In genomic region chr10:70504871-70505270, GRCm38 (mm10) we compare ENCODE assay signal across 22 mouse cellular contexts.
A peak's percentile ranks its signal among the peaks of the same experiment; 100 is the strongest.
DNase-seq lines count a peak whose midpoint lies in the region; ATAC-seq lines count a peak whose summit lies in the region.
"Had no signal": no experiment of that assay in that cellular context is flagged by ENCODE, and none has a peak within 500 bp of the region (broad histone marks: within the 10 kb centered on the region; RNA-seq: fewer than 3 reads in every experiment).

No protein-coding gene starts in this region.

- H3K36me3 ChIP-seq in hindbrain, embryonic 13.5 days: peaks cover 8% of the 10 kb centered on the region
- peaks cover 4% of the 10 kb centered on the region; the same call in 1 of the 2 replicates for H3K36me3 ChIP-seq in hindbrain, embryonic 14.5 days (replicated peaks; ENCODE audit: control insufficient read depth, insufficient read depth)
- H3K36me3 ChIP-seq in midbrain, embryonic 11.5 days (ENCODE audit: control insufficient read depth, insufficient read depth, low read length): no peaks in the 10 kb centered on the region
- peaks cover 9% of the 10 kb centered on the region for H3K36me3 ChIP-seq in midbrain, embryonic 13.5 days
- H3K36me3 ChIP-seq: embryonic facial prominence, embryonic 13.5 days; embryonic facial prominence, embryonic 15.5 days; forebrain, embryonic 10.5 days had no signal

- H3K27ac ChIP-seq in hindbrain, embryonic 13.5 days: peak overlapping the region; percentile 36; the same call in 1 of the 2 replicates
- H3K27ac ChIP-seq in hindbrain, embryonic 14.5 days: no peak overlapping the region
- H3K27ac ChIP-seq in midbrain, embryonic 11.5 days (ENCODE audit: low read depth, low read length): no peak overlapping the region
- H3K27ac ChIP-seq in midbrain, embryonic 13.5 days: no peak overlapping the region
- H3K27ac ChIP-seq: embryonic facial prominence, embryonic 13.5 days; embryonic facial prominence, embryonic 15.5 days; forebrain, embryonic 10.5 days; forebrain, embryonic 12.5 days had no signal

- peaks cover 25% of the 10 kb centered on the region for H3K4me1 ChIP-seq in hindbrain, embryonic 13.5 days (replicated peaks)
- 0 out of 2 replicates have a peak, but pooled peaks cover 5% of the 10 kb centered on the region for H3K4me1 ChIP-seq in hindbrain, embryonic 14.5 days (replicated peaks; ENCODE audit: control insufficient read depth, insufficient read depth, low read length)
- H3K4me1 ChIP-seq in midbrain, embryonic 11.5 days (ENCODE audit: control insufficient read depth, insufficient read depth, low read length): no peaks in the 10 kb centered on the region
- peaks cover 16% of the 10 kb centered on the region for H3K4me1 ChIP-seq in midbrain, embryonic 13.5 days (replicated peaks)
- H3K4me1 ChIP-seq: embryonic facial prominence, embryonic 15.5 days had no signal

- no peak overlapping the region for H3K9ac ChIP-seq in hindbrain, embryonic 13.5 days
- no peak overlapping the region for H3K9ac ChIP-seq in hindbrain, embryonic 14.5 days
- H3K9ac ChIP-seq in midbrain, embryonic 11.5 days (ENCODE audit: low read length): no peak overlapping the region
- no peak overlapping the region for H3K9ac ChIP-seq in midbrain, embryonic 13.5 days (replicated peaks)
- H3K9ac ChIP-seq: embryonic facial prominence, embryonic 13.5 days; embryonic facial prominence, embryonic 15.5 days; forebrain, embryonic 12.5 days had no signal

- no peak for DNase-seq in hindbrain, embryonic 14.5 days (ENCODE audit: low spot score)
- peak; percentile 21 for DNase-seq in midbrain, embryonic 11.5 days (ENCODE audit: low spot score, missing footprints)
- peak; percentile 28 for DNase-seq in testis, postnatal 10 days (ENCODE audit: low spot score)
- no peak for DNase-seq in testis, postnatal 14 days (ENCODE audit: low spot score)
- DNase-seq: adrenal gland, adult 2 months; adrenal gland, postnatal 10 days; adrenal gland, postnatal 25 days; cerebellum, adult 11 months; cerebellum, adult 18-20 months; cerebellum, adult 8-10 months; cerebellum, adult 9-11 months; cerebellum, postnatal 14 days; cerebellum, postnatal 36 days; embryo, embryonic 11 days had no signal

- WGBS in hindbrain, embryonic 13.5 days: 94% methylated on average over 15 of the region's 15 CpGs
- WGBS in hindbrain, embryonic 14.5 days: 92% methylated on average over 15 of the region's 15 CpGs
- WGBS in midbrain, embryonic 11.5 days: 92% methylated on average over 15 of the region's 15 CpGs
- WGBS in midbrain, embryonic 13.5 days: 88% methylated on average over 15 of the region's 15 CpGs

- H3K4me2 ChIP-seq in hindbrain, embryonic 13.5 days: no peak overlapping the region
- H3K4me2 ChIP-seq in hindbrain, embryonic 14.5 days (replicated peaks): no peak overlapping the region
- no peak overlapping the region for H3K4me2 ChIP-seq in midbrain, embryonic 11.5 days
- H3K4me2 ChIP-seq in midbrain, embryonic 13.5 days (replicated peaks): no peak overlapping the region
- H3K4me2 ChIP-seq: embryonic facial prominence, embryonic 13.5 days; embryonic facial prominence, embryonic 15.5 days; forebrain, embryonic 12.5 days had no signal

- H3K27me3 ChIP-seq in hindbrain, embryonic 13.5 days: no peaks in the 10 kb centered on the region
- no peaks in the 10 kb centered on the region for H3K27me3 ChIP-seq in hindbrain, embryonic 14.5 days (ENCODE audit: control insufficient read depth, insufficient read depth, low read length)
- H3K27me3 ChIP-seq in midbrain, embryonic 11.5 days (ENCODE audit: control insufficient read depth, insufficient read depth, low read length): no peaks in the 10 kb centered on the region
- H3K27me3 ChIP-seq in midbrain, embryonic 13.5 days: no peaks in the 10 kb centered on the region
- H3K27me3 ChIP-seq: embryonic facial prominence, embryonic 13.5 days; embryonic facial prominence, embryonic 15.5 days; forebrain, embryonic 12.5 days had no signal

- ATAC-seq in hindbrain, embryonic 13.5 days (ENCODE audit: low FRiP score): no peak
- ATAC-seq in hindbrain, embryonic 14.5 days (ENCODE audit: low FRiP score): no peak
- no peak for ATAC-seq in midbrain, embryonic 11.5 days (ENCODE audit: low FRiP score)
- no peak for ATAC-seq in midbrain, embryonic 13.5 days
- ATAC-seq: forebrain, embryonic 14.5 days had no signal

- no peak overlapping the region for H3K4me3 ChIP-seq in hindbrain, embryonic 13.5 days
- H3K4me3 ChIP-seq in hindbrain, embryonic 14.5 days (replicated peaks; ENCODE audit: low read length): no peak overlapping the region
- H3K4me3 ChIP-seq in midbrain, embryonic 11.5 days (ENCODE audit: low read depth, low read length): no peak overlapping the region
- H3K4me3 ChIP-seq in midbrain, embryonic 13.5 days (replicated peaks): no peak overlapping the region
- H3K4me3 ChIP-seq: embryonic facial prominence, embryonic 13.5 days; embryonic facial prominence, embryonic 15.5 days; erythroblast, embryonic 14.5 days; forebrain, embryonic 10.5 days; forebrain, embryonic 12.5 days had no signal

- H3K9me3 ChIP-seq in hindbrain, embryonic 13.5 days: 0 out of 2 replicates have a peak, but pooled peaks cover 5% of the 10 kb centered on the region
- no peaks in the 10 kb centered on the region; the same call in 1 of the 2 replicates for H3K9me3 ChIP-seq in hindbrain, embryonic 14.5 days (ENCODE audit: control insufficient read depth, low read length)
- H3K9me3 ChIP-seq in midbrain, embryonic 11.5 days (ENCODE audit: control insufficient read depth, low read length): peaks cover 3% of the 10 kb centered on the region; the same call in 1 of the 2 replicates
- H3K9me3 ChIP-seq in midbrain, embryonic 13.5 days: peaks cover 4% of the 10 kb centered on the region
- H3K9me3 ChIP-seq: embryonic facial prominence, embryonic 15.5 days had no signal

Comparison
In these comparisons a context has a peak if more than half of its experiments do, and no peak if none do; other contexts are left out.
1. DNase-seq: peak in midbrain, embryonic 11.5 days (single experiment) and testis, postnatal 10 days (single experiment); none in hindbrain, embryonic 14.5 days (single experiment) and testis, postnatal 14 days (single experiment).